Mouse (Mus musculus) hindbrain, embryonic 11.5 days (tissue): ENCODE measurements around the gene Samd13. TPM values are rescaled to one million over a fixed set of nuclear protein-coding genes. Genes with fewer than 3 reads are reported as not detected.

Experiments
- ATAC-seq: fragments of 200-750 bp; cut with Nextera tagmentation; 2 replicates; pipeline ENCODE4 v1.8.0; 2017; ENCODE audit warnings: mild to moderate bottlenecking, moderate TSS enrichment, moderate library complexity; ENCODE audit not compliant: low FRiP score
- DNase-seq: peaks from one replicate; pipeline ENCODE4 v3.0.0-alpha.2; 2015; ENCODE audit warnings: low spot score
- H3K27ac ChIP-seq: fragments of 300-500 bp; sonication (generic); 2 replicates; pipeline ENCODE4 v1.5.1; 2014; ENCODE audit warnings: mild to moderate bottlenecking, low read depth, low read length
- H3K27me3 ChIP-seq: fragments of 300-500 bp; sonication (generic); 2 replicates; pipeline ENCODE4 v1.6.1; 2014; ENCODE audit warnings: mild to moderate bottlenecking, low read length, moderate library complexity, mixed read lengths; ENCODE audit not compliant: control insufficient read depth, insufficient read depth
- H3K36me3 ChIP-seq: fragments of 300-500 bp; sonication (generic); 2 replicates; pipeline ENCODE4 v1.6.1; 2014; ENCODE audit warnings: mild to moderate bottlenecking, low read length, moderate library complexity, mixed read lengths; ENCODE audit not compliant: control insufficient read depth, insufficient read depth
- H3K4me1 ChIP-seq: fragments of 300-500 bp; sonication (generic); replicated peaks from 2 replicates; pipeline ENCODE4 v1.6.1; 2014; ENCODE audit warnings: low read length, mixed read lengths; ENCODE audit not compliant: control insufficient read depth, insufficient read depth
- H3K4me2 ChIP-seq: fragments of 300-500 bp; sonication (generic); replicated peaks from 2 replicates; pipeline ENCODE4 v1.6.1; 2014; ENCODE audit warnings: mild to moderate bottlenecking, low read depth, low read length
- H3K4me3 ChIP-seq: fragments of 300-500 bp; sonication (generic); 2 replicates; pipeline ENCODE4 v1.5.1; 2014; ENCODE audit warnings: low read depth, low read length
- H3K9ac ChIP-seq: fragments of 300-500 bp; sonication (generic); 2 replicates; pipeline ENCODE4 v1.6.1; 2014; ENCODE audit warnings: low read depth, low read length
- H3K9me3 ChIP-seq: fragments of 300-500 bp; sonication (generic); 2 replicates; pipeline ENCODE4 v1.6.1; 2016; ENCODE audit warnings: low read length; ENCODE audit not compliant: control insufficient read depth
- WGBS: fragments of 180-500 bp; shearing (Covaris S2); extraction: QIAGEN DNeasy Blood & Tissue Kit; methylation state at CpG from one replicate; pipeline ENCODE4 v1.1.7; 2014; 5-methylcytosine and 5-hydroxymethylcytosine counted together
- polyA plus RNA-seq: library from polyadenylated mRNA; unstranded; fragments of >200 nt; fragmentation: Nextera tagmentation; extraction: Ambion mirVana; gene quantifications from 2 replicates; pipeline ENCODE4 v1.2.1, GENCODE M21; 2014

Samd13 gene
- polyA plus RNA-seq, 1 experiment from 2014 or later = 0.56 TPM

DNA sequence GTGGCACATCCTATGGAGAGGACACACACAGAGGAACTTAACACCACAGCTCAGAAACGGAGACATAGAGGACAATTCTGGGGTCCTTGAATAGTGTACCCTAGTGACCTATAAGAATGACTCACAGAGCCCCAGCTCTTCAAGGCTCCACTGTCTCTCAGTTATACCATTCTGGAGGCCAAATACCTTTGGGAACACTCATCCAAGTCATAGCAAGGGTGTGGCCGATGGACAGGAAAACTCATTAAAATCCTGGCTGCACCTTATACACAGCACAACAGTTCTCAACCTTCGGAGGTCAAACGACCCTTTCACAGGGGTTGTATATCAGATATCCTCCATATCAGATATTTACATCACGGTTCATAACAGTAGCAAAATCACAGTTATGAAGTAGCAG lies 52.9 kb downstream of the Samd13 start:
- Histone ChIP-seq H3K9ac (no peak overlapping the region), H3K4me1 (no peaks in the 10 kb centered on the region), H3K27ac (no peak overlapping the region), H3K4me2 (no peak overlapping the region), H3K4me3 (no peak overlapping the region), H3K36me3 (no peaks in the 10 kb centered on the region), H3K9me3 (no peaks in the 10 kb centered on the region), H3K27me3 (no peaks in the 10 kb centered on the region)
- ATAC-seq (no peak), DNase-seq (no peak)
- WGBS = 82% methylated on average over 5 of the region's 5 CpGs

DNA sequence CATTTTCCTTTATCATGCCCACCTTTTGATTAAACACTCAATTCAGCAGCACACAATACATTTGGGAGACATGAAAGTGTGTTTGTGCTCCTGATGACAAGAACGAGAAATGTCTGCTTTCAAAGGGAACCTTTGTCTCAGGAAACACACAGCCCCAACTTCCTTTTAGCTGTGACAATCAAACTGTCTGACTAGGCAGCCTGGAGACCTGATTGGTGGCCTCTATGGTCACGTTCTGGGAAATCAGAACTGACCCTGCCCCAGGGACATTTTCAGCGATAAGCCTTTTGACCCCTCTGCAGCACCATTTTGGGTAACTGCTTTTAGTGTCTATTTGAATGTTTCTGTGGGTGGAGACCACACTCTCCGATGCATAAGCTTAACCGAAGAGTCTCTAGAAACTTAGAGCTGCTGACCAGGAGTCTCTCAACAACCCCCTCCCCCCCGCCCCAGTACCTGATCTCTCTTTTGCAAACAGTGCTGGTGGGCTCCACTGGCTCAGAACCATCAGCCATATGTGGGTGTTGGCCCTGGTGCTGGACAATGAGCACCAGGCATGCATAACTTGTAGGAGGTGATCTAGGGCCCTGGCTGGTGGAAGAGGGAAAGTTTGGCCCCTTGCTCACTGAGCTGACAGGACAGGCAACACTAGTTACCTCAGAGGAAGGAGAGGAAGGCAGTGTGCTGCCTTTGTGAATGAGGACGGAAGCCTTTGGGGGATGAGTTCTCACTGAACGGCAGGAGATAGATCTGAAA lies 57.0 kb downstream of the Samd13 start:
- H3K9me3 ChIP-seq = no peaks in the 10 kb centered on the region
- H3K36me3 ChIP-seq = no peaks in the 10 kb centered on the region
- DNase-seq = no peak
- 70% methylated on average over 8 of the region's 8 CpGs for WGBS
- no peak overlapping the region for H3K27ac ChIP-seq
- no peaks in the 10 kb centered on the region for H3K27me3 ChIP-seq
- H3K9ac ChIP-seq = no peak overlapping the region
- H3K4me1 ChIP-seq = no peaks in the 10 kb centered on the region
- ATAC-seq = no peak
- H3K4me3 ChIP-seq = no peak overlapping the region
- no peak overlapping the region for H3K4me2 ChIP-seq

DNA sequence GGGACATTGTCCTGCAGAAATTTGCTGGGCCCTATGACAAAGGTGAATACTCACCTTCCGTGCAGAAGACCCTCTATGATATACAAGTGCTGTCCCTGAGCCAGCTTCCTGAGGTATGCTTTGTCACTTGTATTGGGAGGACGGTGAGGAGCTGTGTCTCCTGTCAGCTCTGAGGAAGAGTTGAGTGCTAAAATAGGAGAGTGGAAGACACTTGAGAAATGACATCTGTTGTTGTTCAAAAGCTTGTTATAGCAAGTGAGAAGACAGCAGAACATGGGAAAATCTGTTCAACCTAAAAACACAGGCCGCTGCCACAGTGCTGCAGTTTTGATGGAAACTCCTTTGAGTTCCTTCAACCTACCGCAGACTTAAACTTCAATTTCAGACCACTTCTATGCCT lies 59.6 kb downstream of the Samd13 start:
- H3K9ac ChIP-seq = no peak overlapping the region
- DNase-seq (no peak), ATAC-seq (no peak)
- no peak overlapping the region for H3K4me2 ChIP-seq
- no peaks in the 10 kb centered on the region for H3K36me3 ChIP-seq
- no peaks in the 10 kb centered on the region for H3K4me1 ChIP-seq
- H3K27ac ChIP-seq = no peak overlapping the region
- H3K4me3 ChIP-seq = no peak overlapping the region
- WGBS = 88% methylated on average over 4 of the region's 4 CpGs
- no peaks in the 10 kb centered on the region for H3K27me3 ChIP-seq
- no peaks in the 10 kb centered on the region for H3K9me3 ChIP-seq

DNA sequence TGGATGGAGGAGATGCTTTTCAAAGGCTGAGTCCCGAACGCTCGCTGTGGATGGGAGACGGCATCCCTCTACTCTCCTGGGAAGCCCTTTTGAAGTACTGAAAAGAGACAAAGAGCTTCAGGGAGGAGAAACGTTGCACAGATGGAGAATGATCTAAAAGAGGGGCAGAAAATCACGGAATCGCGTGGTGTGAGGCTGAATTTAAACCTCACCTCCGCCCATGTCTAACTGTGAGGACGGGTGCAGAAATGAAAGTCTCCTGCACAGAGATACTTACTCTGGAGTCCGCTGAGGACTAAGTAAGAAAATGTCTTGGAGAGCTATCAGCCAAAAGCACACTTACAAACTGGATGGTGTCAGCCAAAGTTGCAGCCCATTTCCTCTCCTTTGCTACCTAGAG lies 63.4 kb downstream of the Samd13 start:
- H3K27me3 ChIP-seq = no peaks in the 10 kb centered on the region
- ATAC-seq (no peak), DNase-seq (no peak)
- no peak overlapping the region for H3K4me2 ChIP-seq
- H3K9me3 ChIP-seq = no peaks in the 10 kb centered on the region
- no peaks in the 10 kb centered on the region for H3K36me3 ChIP-seq
- no peak overlapping the region for H3K27ac ChIP-seq
- no peaks in the 10 kb centered on the region for H3K4me1 ChIP-seq
- WGBS = 85% methylated on average over 11 of the region's 11 CpGs
- H3K9ac ChIP-seq = no peak overlapping the region
- no peak overlapping the region for H3K4me3 ChIP-seq

DNA sequence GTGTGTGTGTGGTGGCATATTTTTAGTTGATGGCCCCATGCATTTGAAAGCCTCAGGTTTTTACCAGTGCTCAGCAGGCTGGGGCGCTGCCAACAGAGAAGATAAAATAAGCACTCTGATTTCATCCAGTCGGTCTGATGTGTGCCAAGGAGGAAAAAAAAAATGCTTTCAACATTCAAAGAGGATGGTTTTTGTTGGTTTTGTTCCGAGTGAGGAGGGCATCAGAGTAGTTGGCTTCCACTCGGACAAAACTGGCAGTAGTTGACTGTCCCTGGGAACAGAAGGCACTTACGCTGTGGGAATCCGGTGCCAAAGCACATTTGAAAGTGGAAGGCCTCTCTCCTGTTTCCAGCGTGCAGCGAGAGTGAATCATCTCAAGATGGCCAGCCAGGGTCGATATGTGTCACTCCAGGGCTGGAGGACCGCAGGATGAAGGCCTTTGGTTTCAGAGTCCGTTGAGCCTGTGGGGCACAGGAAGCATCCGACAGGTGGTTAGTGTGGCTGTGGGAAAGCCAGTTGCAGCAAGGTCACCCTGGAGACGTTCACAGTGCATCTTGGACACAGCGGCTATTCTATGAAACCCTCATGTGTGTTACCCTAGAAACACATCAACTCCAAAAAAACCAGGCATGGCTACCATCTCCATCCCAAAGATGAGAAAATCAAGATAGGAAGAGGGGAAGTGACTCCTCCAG lies 64.7 kb downstream of the Samd13 start:
- Histone ChIP-seq H3K27ac (no peak overlapping the region), H3K4me1 (no peaks in the 10 kb centered on the region), H3K4me2 (no peak overlapping the region), H3K36me3 (no peaks in the 10 kb centered on the region), H3K4me3 (no peak overlapping the region), H3K9me3 (no peaks in the 10 kb centered on the region), H3K9ac (no peak overlapping the region), H3K27me3 (no peaks in the 10 kb centered on the region)
- ATAC-seq (no peak), DNase-seq (no peak)
- WGBS = 86% methylated on average over 14 of the region's 14 CpGs

DNA sequence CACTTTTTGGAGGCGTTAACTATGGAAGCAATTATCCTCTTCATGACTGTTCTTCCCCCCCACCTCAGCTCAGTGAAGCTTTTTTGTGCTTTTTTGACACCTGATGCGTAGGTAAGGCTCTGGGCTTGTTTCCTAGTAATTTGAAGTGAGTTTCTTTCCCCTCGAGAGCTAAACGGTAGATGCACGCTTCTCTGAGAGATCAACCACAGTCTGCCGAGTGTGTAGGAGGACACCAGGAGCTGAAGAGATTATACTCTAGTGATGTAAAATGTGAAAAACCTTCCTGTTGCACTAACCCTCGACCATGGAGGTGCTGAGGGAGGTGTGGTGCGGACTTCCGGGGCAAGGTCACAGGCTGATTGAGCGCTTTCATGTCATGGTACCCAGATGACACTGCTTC lies 65.3 kb downstream of the Samd13 start:
- WGBS = 87% methylated on average over 10 of the region's 10 CpGs
- no peaks in the 10 kb centered on the region for H3K4me1 ChIP-seq
- no peak for ATAC-seq

DNA sequence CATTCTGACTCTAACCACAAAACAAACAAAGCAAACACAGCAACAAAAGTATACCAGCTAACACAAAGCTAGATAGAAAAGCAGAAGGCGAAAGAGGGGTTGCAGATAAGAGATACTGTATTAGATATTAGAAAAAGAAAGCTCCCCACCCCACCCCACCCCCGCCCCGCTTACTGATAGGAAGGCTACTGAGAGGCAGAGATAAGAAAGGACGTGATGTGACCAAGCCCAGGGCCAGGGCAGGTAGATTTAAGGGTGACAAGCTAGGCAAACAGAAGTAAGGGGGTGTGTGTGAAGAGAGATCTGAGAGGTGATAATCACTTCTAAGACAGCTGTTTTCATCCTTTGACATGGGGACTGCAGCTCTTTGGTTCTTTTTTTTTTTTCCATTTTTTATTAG lies 67.0 kb downstream of the Samd13 start:
- no peaks in the 10 kb centered on the region for H3K36me3 ChIP-seq
- H3K27me3 ChIP-seq = no peaks in the 10 kb centered on the region
- H3K9ac ChIP-seq = no peak overlapping the region
- 89% methylated on average over 4 of the region's 4 CpGs for WGBS
- DNase-seq = no peak
- H3K4me1 ChIP-seq = no peaks in the 10 kb centered on the region
- no peaks in the 10 kb centered on the region for H3K9me3 ChIP-seq
- H3K4me2 ChIP-seq = no peak overlapping the region
- no peak overlapping the region for H3K27ac ChIP-seq
- no peak for ATAC-seq
- H3K4me3 ChIP-seq = no peak overlapping the region

More for the DNA sequence above, 65.3 kb downstream of the Samd13 start:
- no peak overlapping the region for H3K27ac ChIP-seq
- no peak overlapping the region for H3K4me3 ChIP-seq
- H3K36me3 ChIP-seq = no peaks in the 10 kb centered on the region
- H3K9ac ChIP-seq = no peak overlapping the region
- H3K27me3 ChIP-seq = no peaks in the 10 kb centered on the region
- no peak for DNase-seq
- no peaks in the 10 kb centered on the region for H3K9me3 ChIP-seq
- no peak overlapping the region for H3K4me2 ChIP-seq

DNA sequence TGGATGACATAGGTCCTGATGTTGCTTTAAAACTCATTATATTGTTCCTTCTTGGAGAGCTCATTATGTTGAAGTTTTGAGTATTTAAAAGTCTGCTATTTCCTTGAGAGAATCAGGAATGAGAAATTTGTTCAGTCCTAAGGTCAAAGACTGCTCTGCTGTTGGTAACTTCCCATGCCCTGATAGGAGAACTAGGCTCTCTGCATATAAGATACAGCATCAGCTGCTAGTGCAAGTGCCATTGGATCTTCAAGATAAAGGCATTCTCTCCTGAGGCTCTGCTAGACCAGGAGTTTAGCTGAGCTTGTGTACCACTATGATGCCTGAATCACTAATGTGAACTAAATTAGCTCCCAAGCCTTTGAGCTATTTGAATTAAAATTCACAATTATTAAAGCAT lies 67.4 kb downstream of the Samd13 start:
- ATAC-seq (no peak), DNase-seq (no peak)
- Histone ChIP-seq H3K4me2 (no peak overlapping the region), H3K9me3 (no peaks in the 10 kb centered on the region), H3K4me3 (no peak overlapping the region), H3K4me1 (no peaks in the 10 kb centered on the region), H3K36me3 (no peaks in the 10 kb centered on the region), H3K9ac (no peak overlapping the region), H3K27ac (no peak overlapping the region), H3K27me3 (no peaks in the 10 kb centered on the region)
